Mouse (Mus musculus) kidney, adult 9 months (tissue): ENCODE data around the gene St6galnac3.

ENCODE experiments used
- DNase-seq: peaks from one replicate; pipeline ENCODE4 v3.0.0; 2022

Gene St6galnac3

DNA sequence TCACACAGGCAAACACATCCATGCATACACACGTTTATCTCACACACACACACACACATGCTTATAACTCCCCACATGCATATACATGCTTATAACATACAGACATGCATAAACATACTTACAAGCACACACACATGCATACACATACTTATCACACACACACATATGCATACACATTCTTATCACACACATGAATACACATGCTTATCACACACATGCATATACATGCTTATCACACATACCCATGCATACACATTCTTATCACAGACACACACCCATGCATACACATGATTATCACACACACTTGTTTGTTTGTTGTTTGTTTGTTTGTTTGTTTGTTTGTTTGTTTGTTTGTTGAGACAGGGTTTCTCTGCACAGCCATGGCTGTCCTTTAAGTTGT is 40.1 kb downstream of the St6galnac3 start:
- no peak for DNase-seq

DNA sequence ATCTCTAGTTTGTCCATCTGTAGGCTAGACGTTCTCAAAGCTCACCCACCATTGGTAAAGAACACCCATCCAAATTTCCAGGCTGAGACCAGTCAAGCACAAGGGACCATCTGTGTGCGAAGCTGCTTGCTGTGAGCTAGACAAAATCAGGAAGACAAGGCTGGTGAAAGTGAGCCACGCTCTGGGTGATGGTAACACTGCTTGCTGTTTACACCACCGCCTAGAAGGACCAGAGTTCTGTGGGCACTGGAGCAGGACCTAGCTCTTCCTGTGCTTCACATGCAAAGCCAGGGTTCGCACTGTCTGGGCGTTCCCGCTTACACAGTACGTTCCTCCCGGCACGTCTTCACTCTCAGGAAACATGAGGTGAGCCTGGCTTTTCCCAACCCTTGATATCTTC is 42.7 kb downstream of the St6galnac3 start:
- no peak for DNase-seq

DNA sequence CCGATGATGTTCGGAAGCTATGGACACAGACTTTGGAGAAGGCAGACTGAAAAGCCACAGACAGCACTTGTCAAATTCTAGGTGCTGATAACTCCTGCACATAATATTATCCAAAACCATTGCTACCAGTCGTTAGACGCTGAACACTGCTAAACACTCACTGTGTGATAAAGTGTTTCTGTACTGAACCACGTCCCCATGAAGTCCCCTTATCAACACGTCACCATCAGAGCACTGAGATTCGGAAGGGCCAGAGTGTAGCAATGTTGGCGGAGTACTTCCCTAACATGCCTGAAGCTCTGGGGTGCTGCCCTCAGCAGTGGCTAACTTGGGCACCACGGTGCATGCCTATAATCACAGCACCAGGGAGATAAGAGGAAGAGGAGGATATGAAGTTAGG is 43.3 kb downstream of the St6galnac3 start:
- DNase-seq = no peak

DNA sequence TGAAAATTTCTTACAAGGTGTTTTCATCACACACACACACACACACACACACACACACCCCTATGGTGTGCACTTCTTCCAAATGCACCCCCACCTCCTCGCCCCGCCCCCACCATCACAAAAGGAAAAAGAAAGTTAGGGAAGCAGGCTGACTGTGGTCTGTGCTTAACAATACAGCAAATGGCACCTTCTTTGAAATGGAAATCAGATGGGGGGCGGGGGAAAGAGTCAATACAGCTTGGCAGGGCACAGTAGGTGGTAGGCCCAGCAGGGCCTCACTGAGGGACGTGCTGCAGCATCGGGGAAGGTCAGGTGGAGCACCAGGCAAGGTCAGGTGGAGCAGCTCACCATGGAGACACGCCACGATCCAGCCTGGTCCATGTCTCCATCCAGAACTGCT is 49.1 kb downstream of the St6galnac3 start:
- no peak for DNase-seq

DNA sequence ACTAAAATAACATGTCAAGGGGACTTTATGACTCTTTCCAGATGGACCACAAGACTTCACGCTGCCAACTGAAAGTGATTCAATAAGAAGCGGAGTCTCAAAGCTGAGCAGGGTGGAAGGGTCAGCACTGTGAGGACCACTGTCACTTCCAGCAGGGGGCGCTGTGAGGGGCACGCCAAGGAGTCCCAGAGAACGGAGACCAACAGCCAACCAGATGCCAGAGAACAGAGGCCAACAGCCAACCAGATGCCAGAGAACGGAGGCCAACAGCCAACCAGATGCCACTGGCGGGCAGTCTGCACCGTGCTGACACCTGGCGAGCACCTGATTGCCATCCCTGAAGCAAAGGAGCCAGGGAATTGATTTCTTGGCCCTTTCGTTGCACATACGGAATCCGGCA is 49.9 kb downstream of the St6galnac3 start:
- DNase-seq = no peak

DNA sequence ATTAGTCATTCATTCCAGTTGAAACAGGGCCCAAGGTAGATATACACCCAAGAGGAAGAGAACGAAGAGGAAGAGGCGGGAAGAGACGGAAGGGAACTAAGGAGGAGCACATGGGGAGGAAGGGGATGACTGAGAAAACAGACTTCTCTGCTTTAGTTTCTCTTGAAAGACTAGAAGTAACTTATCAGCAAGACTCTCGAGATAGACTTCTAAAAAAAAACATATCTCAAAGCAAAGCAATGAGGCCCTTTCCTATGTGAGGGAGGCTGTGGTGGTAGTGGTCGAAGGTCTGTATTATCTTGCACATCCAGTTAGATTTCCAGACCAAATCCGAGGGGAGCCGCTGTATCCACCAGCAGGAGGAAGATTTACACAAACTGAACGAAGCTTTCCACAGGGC is 50.6 kb downstream of the St6galnac3 start:
- no peak for DNase-seq

DNA sequence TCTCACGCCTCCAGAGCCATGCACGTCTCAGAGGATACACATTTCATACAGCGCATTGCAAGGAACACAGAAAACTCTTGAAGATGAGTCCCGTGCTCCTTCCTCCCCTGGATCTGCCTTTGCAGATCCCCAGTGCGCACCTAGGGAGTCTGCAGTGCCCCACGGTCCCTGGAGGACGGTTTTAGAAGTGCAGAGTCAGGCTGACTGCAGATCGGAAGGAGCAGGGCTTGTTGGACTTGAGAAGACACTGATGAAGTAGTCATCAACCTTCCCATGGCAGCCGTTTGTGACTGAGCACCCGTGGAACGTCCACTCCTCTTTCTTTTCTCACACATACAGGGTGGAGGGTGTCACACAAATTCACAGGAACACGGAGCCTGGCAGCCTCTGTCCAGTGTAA is 51.5 kb downstream of the St6galnac3 start:
- no peak for DNase-seq

DNA sequence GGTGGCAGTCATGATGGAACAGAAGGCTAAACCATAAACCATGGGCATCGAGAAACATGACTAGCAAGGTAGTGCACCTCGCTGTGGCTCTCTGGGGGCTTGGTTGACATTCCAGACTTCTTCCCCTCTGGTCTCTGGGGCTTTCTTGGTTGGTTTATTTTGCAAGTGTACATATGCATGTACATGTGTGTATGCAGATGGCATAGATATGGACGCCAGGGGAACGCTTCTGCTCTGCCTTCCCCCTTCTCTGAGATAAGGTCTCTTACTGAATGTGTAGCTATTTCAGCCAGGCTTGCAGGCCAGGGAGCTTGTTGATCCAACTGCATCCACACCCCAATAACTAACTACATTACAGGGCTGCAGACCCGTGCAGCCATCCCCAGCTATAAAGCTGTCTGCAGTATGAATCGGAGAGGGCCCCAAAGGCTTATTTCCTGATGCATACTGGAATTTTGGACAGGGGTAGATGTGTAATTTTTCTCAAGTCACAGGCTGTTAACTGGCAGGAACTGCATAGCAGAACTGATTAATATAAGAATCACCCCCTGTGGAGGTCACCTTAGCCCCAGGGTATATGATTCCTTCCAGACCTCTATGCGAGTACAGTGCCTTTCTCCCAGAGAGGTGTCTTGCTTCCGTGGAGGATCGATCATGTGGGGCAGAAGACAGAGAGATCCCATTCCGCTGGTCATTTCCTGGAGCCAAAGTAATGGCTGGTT is 53.9 kb downstream of the St6galnac3 start:
- no peak for DNase-seq

DNA sequence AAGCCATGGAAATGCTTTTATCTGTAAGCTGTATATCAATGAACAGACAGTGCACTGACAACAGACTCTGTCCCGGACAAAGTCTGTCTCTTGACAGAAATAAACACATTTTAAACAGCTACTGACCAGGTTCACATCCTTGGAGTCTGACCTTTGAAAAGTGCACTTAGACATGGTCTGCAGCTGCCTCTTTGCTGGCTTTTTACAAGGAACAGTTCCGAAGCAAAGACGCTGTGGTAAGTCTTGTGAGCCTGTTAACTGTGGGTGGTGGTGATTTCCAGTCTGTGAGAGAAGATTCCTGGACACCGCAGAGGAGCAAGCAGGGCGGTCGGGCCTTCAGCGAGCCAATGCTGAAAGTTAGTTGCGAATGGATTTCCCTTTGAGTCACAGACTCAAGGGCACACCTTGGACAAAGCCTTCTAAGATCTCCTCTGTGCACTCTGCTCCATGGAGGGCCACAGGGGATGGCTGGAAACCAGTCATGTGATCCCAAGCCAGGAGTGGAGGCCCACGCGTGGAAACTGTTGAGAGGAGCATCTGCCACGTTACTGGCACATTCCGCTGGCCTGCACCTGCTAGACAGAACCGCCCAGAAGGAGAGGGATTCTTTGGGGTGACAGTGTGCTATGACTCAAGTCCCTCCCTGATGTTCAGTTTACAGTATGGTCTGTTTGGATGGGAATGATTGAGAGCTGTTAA is 55.1 kb downstream of the St6galnac3 start:
- peak; percentile 85 for DNase-seq

DNA sequence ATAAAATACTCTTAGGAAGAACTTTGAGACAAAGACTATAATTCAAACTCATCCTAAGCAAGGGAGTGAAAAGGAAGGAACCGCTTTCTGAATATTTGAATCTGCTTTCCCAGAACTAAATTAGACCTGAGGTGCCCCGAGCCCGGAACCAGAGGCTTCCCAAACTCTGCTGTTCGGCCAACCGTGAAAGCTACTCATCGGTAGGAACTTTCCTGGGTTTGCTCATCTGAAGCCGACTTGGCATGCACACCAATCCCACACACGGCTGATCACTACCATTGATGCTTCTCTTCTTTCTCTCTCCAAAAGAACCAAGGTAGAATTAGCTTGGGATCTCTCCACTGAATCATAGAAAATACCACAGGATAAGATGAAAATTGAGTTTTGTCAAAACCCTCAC is 55.6 kb downstream of the St6galnac3 start:
- DNase-seq = peak; percentile 86

DNA sequence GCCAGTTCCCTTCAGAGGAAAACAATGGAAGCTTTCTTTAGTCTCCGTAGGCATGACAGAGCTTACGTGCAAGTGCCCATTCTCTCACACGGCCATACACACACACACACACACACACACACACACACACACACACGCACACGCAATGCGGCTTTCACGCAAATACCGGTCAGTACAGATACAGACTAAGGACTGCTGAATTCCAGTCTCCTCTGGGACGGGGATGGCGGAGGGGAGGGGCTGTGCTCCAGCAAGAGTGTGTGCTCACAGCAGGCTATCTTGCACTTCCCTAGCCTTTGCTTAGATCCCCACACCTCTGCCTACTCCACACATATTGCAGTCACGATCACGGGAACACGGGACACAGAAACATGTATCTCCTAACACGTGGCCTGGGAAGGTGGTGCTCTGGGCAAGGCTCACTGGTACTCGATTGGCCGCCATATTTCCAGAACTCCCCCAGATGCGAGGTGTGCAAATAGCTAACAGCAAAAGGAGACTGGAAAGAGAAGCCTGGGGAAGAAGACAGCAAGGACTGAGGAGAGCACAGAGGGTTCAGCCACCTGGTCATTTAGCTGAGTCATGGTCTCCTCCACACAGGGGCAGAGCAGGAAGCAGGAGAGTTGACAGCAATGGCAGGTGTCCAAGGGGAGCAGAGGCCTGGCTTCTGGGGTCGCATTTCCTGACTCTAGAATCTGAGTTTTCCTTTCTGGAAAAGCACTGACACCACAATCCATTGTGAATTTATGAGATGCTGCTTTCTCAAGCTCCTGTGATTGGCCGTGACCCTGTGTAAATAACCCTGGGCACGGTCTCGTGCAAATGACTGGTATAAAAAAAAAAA is 56.3 kb downstream of the St6galnac3 start:
- DNase-seq = peak; percentile 83

DNA sequence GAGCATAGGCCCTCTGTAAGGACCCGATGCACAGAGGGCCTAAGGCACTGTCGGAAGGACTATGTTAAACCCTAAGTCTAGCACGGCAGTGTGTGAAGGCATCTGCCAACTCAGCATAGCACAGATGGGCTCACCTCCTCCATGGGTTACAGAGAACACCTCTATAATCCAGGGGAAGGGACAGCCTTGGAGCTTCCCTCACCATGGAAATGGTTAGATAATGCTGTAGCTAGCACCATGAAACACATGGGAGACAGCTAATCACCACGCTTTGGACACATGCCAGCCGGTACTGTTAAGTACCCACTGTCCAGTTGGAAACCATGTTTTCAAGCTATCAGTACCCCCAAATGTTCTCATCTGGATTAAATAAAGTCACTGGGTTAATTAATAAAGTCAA is 60.3 kb downstream of the St6galnac3 start:
- no peak for DNase-seq

DNA sequence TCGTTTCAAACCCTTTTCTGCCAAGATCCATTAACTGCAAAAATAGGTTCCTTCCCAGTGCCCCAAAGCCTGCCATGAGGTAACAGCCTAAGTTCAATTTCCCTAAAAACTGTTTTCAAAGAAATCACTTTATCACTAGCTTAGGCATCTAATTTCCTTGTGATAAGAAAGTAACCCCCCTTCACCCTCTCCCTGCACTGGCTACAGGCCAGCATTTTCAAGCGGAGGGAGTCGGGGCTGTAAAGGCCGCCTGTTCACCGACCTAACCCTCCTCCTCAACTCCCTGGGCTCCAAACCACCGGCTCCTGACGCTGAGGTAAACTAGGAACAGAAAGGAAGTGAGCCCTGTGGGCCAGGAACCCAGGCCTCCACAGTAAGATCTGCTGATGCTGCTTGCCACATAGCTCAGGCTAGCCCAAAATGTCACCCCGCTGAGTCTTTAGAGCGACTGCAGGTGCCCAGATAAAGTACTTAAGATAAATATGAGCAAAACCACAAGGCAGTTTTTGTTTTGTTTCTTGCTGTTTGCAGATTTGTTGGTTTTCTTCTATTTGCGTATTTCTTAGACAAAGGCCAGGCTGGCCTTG is 61.0 kb downstream of the St6galnac3 start:
- no peak for DNase-seq

DNA sequence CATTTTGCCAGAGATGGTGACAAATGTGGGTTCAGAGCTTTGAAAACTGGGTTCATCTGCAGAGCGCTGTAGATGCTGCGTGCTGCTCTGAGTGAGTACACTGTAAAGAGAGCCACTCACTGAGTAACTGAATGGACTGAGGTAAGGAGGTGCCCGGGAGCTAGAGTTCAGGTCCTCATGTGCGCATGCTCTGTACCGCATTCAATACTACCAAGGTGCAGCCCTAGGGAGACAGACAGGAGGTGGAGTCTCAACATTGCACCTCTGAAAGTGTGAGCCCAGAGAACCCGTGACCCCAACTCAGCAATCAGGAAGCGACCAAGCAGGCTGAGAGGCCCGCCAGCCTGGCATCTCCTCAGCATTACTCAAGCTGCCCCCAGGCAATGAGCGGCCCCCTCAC is 62.2 kb downstream of the St6galnac3 start:
- DNase-seq = no peak

DNA sequence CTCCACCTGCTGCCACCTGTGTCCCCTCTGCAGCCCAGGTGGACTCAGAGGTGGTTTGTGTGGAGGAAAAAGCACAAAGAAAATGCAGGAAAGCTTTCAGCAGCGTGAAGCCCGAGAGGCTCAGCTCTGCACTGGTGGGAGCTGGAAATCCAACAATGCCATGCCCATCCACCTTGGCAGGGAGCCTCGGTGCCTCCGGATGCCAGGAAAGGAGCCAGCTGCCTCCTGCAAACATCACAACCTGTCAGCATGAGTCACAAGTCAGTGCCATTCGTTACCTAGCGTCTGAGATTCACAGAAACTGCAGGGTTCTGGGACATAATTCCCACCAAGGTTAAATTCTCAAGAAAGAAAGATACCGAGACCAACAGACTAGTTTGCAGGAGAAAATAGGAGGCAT is 63.0 kb downstream of the St6galnac3 start:
- DNase-seq = no peak

DNA sequence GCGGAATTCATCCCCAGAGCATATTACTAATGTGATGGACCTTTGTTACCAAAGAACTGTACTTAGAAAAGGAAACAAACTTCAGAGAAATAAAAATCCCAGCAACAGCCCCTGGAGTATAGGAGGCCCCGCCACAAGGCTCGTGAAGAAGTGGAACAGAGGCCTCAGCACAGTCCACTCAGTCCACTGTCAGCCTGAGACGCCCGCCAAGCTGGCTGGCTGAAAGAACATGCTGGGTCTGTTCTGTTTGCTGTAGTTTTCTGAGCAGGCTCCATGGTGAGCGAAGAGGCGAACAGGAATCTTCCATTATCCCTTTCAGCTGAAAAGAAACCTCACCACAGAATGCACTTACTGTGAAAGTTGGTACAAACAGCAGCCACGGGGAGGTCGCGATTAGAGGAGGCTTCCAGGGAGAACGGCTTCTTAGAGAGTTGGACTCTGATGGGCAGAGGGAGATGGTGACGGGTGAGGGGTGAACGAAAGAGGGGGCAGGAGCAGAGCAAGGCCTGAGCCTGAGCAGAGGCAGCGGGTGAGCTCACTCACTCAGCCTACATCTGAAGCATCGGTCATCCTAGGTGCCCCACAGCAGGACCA is 65.3 kb downstream of the St6galnac3 start:
- DNase-seq = no peak

DNA sequence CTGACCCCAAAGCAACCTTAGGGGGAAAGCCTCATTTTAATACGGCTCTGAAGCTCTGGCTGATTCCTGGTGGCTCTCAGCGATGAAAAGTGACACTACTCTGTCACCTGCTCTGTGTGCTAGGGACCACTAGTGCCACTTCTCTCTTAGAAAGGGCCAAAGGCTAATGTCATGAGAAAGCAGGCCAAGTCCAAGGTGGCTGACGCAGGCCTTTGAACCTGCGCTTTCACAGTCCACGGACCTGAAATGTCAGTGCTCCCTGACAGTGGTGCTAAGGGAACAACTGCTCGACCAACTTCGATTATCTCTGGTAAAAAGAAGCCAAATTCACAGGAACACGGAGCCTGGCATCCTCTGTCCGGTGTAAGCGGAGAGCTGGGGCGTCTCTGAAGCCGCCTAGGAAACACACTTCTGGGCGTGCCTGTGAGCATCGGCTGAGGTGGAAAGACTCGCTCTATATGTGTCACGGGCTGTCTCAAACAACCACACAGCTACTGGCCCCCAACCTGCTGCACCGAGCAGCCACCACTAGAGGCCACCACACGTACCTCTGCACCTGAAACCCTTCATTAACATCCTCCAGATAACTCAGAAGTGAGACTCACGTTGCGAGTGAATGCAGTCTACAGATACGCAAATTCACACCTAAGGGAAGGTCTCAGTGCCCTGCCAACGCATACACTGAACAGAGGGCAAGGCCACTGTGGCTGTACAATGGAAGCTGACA is 66.8 kb downstream of the St6galnac3 start:
- peak; percentile 74 for DNase-seq

DNA sequence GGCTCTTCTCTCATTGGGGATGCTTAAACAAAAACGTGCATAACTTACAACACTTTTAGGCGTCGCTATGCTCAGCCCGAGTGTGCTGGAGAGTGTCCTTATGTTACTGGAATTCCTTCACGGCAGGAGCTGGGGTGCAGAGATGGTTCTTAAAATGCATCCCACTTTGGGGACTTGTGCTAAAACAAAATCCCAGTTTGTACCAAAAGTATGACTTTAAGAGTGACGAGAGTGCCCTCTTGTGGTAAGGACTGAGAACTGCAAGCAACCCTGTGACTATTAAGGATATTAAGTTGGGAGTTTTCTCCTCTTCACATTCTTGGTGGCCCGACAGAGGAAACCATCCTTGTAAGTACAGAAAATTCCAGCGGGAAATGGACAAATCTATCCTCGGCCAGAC is 69.9 kb downstream of the St6galnac3 start:
- peak; percentile 74 for DNase-seq

DNA sequence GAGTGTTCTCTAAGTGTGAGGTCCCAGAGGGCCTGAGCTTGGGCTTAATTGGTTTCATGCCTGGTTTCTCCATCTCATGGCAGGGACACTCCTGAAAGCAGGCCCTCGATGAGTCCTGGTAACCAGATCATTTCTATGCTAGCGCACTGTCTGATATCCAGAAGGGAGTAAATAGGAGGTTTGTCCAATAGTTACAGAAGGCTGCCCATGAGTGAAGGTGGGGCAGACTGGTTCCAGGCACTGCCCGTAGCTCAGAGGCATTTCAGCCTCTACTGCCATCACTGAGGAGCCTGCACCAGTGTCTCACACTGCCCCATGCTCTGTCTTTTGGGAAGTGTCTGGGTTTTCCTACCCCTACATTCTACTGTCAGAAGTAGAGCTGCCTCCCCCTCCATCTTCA is 72.1 kb downstream of the St6galnac3 start:
- no peak for DNase-seq

DNA sequence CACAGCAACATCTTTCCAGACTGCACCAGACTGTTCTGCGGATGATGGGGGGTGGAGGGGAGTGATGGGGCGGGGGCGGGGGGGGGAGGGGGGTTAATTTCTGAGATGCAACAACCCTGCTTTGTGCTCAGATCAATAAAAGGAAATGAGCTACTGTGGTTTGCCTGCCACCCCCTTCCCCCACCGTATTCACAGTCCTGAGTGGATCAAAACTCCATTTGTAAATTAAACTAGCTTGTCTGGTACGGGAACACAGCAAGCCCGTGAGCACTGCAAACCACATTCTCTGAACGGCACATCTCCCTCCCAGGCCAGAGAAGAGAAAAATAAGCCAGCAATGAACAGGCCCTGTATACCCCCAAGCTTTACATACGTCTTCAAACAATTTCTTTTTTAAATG is 76.3 kb downstream of the St6galnac3 start:
- no peak for DNase-seq

DNA sequence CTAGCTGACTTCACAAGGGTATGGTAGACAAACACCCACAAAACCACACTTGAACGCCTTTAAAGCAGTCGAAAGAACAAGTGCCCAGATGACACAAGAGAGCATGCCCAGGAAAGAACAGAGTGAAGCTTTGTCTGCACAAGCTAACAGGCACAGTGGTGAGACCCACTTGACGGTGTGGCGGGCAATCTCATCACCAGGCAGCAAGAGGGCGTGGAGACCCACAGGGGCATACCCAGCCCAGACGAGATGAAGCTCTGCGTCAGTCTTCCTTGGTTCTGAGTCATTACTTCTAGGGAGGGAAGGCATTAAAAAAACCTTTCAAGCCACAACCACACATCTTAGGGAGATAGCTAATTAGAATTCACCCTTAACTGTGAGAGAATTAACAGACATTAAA is 79.2 kb downstream of the St6galnac3 start:
- DNase-seq = no peak

DNA sequence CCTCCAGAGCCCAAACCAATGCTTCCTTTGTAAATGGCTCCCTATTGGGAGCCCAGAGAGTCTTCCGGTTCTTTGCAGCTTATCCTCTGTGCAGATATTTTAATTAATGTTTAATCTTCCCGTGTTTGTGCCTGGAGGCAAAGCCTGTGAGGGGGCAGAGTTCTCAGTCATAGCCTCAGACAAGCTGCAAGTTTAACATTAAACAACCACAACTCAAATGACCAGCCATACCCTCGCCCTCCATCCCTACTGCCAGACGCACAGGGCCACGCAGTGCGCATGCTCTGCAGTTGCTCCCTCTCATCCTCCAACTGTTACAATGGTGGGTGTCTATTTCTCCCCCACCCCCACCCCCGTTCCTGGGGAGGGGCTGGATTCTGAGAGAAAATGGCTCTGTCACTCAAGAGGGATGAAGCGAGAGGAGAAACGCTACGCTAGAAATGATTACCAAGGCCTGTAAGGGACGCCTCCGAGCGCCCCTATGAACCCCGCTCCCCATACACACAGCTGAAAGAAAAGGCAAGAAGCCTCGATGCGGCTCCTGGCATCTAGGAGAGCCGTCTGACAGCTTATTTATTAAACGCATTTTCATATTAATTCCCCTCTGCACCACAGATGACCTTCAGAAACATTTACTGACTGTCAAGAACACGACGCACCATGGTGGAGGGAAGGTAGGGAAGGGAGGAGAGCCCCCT is 81.0 kb downstream of the St6galnac3 start:
- DNase-seq = peak; percentile 89
